Mouse (Mus musculus) heart, embryonic 12.5 days (tissue): ENCODE results near the gene Fmo1. TPM values are rescaled to one million over a fixed set of nuclear protein-coding genes. Genes with fewer than 3 reads are reported as not detected.

Experiments used
- ATAC-seq: fragments of 200-750 bp; cut with Nextera tagmentation; 2 replicates; pipeline ENCODE4 v1.8.0; 2017; ENCODE audit warnings: moderate TSS enrichment, moderate library complexity; ENCODE audit not compliant: insufficient number of reproducible peaks, low FRiP score
- H3K27ac ChIP-seq: fragments of 300-500 bp; sonication (generic); 2 replicates; pipeline ENCODE4 v1.5.1; 2016; ENCODE audit warnings: mild to moderate bottlenecking, moderate library complexity; ENCODE audit not compliant: poor library complexity, severe bottlenecking
- H3K27me3 ChIP-seq: fragments of 300-500 bp; sonication (generic); replicated peaks from 2 replicates; pipeline ENCODE4 v1.6.1; 2016; ENCODE audit warnings: mild to moderate bottlenecking, moderate library complexity
- H3K36me3 ChIP-seq: fragments of 300-500 bp; sonication (generic); 2 replicates; pipeline ENCODE4 v1.6.1; 2016; ENCODE audit warnings: mild to moderate bottlenecking, moderate library complexity
- H3K4me1 ChIP-seq: fragments of 300-500 bp; sonication (generic); replicated peaks from 2 replicates; pipeline ENCODE4 v1.6.1; 2016; ENCODE audit warnings: mild to moderate bottlenecking
- H3K4me2 ChIP-seq: fragments of 300-500 bp; sonication (generic); 2 replicates; pipeline ENCODE4 v1.6.1; 2016; ENCODE audit warnings: mild to moderate bottlenecking, moderate library complexity
- H3K4me3 ChIP-seq: fragments of 300-500 bp; sonication (generic); 2 replicates; pipeline ENCODE4 v1.5.1; 2016; ENCODE audit warnings: mild to moderate bottlenecking
- H3K9ac ChIP-seq: fragments of 300-500 bp; sonication (generic); 2 replicates; pipeline ENCODE4 v1.6.1; 2016; ENCODE audit warnings: mild to moderate bottlenecking, moderate library complexity
- H3K9me3 ChIP-seq: fragments of 300-500 bp; sonication (generic); replicated peaks from 2 replicates; pipeline ENCODE4 v1.6.1; 2016; ENCODE audit warnings: mild to moderate bottlenecking, moderate library complexity
- WGBS: fragments of 180-500 bp; shearing (Covaris S2); methylation state at CpG from one replicate; pipeline ENCODE4 v1.1.7; 2016; 5-methylcytosine and 5-hydroxymethylcytosine counted together
- polyA plus RNA-seq: library from polyadenylated mRNA; unstranded; fragments of >200 nt; fragmentation: Nextera tagmentation; extraction: Ambion mirVana; gene quantifications from 2 replicates; pipeline ENCODE4 v1.2.1, GENCODE M21; 2016

Fmo1 gene
- polyA plus RNA-seq, 1 experiment from 2014 or later = 2.2 TPM

DNA sequence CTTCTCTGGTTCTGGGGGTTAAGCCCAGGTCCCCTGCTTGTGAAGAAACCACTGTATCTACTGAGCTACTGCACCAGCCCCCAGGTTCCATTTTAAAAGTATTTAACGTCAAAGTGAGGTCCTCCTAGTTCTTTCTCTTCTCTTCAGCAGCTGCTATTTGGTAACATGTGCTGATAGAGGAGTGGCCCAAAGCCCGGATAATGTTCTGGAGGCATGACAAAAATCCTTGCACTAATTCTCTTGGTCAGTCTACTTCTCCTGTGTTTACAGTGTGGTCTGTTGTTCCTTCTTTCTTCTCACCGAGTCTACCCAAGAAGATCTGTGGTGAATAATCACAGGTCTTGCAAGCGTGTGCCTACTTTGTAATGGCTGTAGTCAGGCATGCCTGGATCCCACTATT, 16.3 kb upstream of the Fmo1 start:
- H3K9me3 ChIP-seq = no peaks in the 10 kb centered on the region
- no peaks in the 10 kb centered on the region for H3K36me3 ChIP-seq
- H3K27ac ChIP-seq = no peak overlapping the region
- no peaks in the 10 kb centered on the region for H3K4me1 ChIP-seq
- no peak for ATAC-seq
- H3K4me2 ChIP-seq = no peak overlapping the region
- H3K9ac ChIP-seq = no peak overlapping the region
- no peaks in the 10 kb centered on the region for H3K27me3 ChIP-seq
- no peak overlapping the region for H3K4me3 ChIP-seq
- 63% methylated on average over 4 of the region's 4 CpGs for WGBS

DNA sequence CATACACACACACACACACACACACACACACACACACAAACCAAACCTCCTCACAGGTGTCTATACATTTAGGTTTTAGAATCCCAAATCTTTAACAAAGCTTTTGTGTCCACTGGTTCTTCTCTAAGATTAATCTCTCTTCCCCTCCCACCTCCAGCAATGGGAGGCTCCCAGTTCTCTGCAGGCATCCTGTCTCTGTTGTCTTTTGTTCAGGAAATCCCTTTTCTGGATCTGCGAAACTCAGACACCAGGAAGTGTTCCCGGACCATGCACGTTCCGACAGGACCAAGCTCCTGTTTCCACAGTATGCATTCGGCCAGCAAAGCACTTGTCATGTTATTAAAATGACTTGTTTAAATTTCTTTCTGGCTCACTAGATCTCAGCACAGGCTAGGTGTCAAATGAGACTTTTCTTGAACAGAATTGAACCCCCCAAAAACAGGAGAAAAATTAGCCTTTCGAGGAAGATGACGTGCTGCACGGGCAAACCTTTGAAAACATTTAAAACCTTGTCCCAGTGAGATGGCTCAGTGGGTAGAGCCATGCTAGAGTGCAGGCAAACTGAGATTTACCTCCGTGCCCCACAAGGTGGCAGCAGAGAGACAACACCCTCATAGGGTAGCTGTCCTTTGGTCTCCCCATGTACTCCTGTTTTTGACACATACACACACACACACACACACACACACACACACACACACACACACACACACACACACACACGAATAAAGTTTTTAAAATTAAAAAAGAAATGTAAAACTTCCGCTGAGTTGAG, 13.4 kb upstream of the Fmo1 start:
- Histone ChIP-seq H3K4me2 (no peak overlapping the region), H3K27ac (no peak overlapping the region), H3K27me3 (no peaks in the 10 kb centered on the region), H3K36me3 (no peaks in the 10 kb centered on the region), H3K9ac (no peak overlapping the region), H3K4me1 (no peaks in the 10 kb centered on the region), H3K9me3 (no peaks in the 10 kb centered on the region), H3K4me3 (no peak overlapping the region)
- no peak for ATAC-seq
- WGBS = 49% methylated on average over 11 of the region's 11 CpGs

DNA sequence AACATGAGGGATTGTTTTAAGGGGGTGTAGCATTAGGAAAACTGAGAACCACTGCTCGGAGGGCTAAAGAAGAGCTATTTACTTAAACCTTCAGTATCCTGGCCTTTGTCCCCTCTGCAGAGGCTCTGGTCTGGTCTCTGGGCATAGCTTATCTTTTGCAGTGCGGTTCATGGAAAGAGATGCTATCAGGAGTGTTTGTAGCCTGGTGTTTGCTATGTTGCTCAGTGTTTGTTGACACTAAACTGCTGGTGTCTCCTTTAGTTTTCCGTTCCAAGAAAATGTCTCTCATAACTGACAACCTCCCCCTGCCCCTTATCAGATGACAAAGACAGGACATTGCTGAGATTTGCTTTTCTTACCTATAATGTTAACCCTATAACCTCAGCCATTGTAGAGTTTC, 8.7 kb upstream of the Fmo1 start:
- whole genome bisulfite sequencing = 27% methylated on average over 3 of the region's 3 CpGs
- Histone ChIP-seq H3K4me1 (0 out of 2 replicates have a peak, but pooled peaks cover 10% of the 10 kb centered on the region), H3K27me3 (no peaks in the 10 kb centered on the region), H3K4me2 (no peak overlapping the region), H3K9ac (no peak overlapping the region), H3K4me3 (no peak overlapping the region), H3K27ac (no peak overlapping the region), H3K9me3 (no peaks in the 10 kb centered on the region), H3K36me3 (no peaks in the 10 kb centered on the region)
- no peak for ATAC-seq

DNA sequence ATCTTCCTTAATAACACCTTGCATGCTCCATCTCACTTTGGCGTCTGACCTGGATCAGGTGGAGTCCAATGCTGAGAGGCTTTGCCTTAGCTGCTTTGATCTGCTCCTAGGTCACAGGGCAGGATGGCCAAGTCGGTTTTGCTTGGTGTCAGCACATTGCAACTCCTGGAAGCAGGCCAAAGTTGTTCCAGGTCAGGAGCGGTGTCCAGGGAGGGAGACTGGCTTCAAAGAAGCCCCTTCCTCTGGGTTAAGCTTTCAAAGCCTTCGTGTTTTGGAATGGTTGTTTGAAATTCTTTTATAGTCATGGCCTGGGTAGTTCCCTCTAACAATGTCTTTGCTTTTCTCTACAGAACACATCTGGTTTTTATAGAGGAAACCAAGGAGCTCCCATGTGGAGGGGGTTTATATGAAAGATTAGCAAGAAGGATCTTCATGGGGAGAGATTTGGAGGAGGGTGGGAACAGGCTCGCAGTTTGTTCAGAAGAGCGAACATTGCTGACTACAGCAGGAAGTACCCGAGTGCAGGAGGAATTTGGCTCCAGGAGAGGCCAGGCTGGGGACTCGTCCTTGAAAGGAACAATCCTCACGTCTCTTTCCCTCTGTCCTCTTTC, 5.4 kb upstream of the Fmo1 start:
- Histone ChIP-seq H3K36me3 (no peaks in the 10 kb centered on the region), H3K4me3 (no peak overlapping the region), H3K27ac (no peak overlapping the region), H3K9ac (no peak overlapping the region), H3K27me3 (no peaks in the 10 kb centered on the region), H3K9me3 (no peaks in the 10 kb centered on the region), H3K4me1 (0 out of 2 replicates have a peak, but pooled peaks cover 10% of the 10 kb centered on the region), H3K4me2 (no peak overlapping the region)
- 33% methylated on average over 9 of the region's 9 CpGs for WGBS
- no peak for ATAC-seq

DNA sequence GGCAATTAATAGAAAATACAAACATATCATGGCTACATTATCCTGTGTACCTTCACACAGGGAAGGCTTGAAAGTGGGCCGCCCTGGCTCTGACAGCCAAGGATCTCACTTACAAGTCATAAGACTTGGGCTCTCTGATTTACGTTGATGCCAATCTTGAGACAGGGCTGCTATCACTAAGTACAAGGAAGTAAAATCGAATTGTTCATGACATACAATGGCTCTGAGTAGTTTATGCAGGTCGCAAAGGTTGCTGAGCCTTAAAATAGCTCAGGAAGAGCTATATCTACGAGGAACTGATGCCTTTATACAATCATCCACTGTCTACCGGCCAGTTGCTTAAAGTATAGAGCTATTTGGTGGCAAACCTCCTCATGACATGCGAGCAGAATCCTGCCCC, 4.6 kb upstream of the Fmo1 start:
- no peak overlapping the region for H3K27ac ChIP-seq
- H3K27me3 ChIP-seq = no peaks in the 10 kb centered on the region
- H3K4me3 ChIP-seq = no peak overlapping the region
- no peak for ATAC-seq
- H3K9ac ChIP-seq = no peak overlapping the region
- no peaks in the 10 kb centered on the region for H3K9me3 ChIP-seq
- H3K4me2 ChIP-seq = no peak overlapping the region
- 68% methylated on average over 7 of the region's 7 CpGs for WGBS
- H3K36me3 ChIP-seq = no peaks in the 10 kb centered on the region
- 0 out of 2 replicates have a peak, but pooled peaks cover 10% of the 10 kb centered on the region for H3K4me1 ChIP-seq

DNA sequence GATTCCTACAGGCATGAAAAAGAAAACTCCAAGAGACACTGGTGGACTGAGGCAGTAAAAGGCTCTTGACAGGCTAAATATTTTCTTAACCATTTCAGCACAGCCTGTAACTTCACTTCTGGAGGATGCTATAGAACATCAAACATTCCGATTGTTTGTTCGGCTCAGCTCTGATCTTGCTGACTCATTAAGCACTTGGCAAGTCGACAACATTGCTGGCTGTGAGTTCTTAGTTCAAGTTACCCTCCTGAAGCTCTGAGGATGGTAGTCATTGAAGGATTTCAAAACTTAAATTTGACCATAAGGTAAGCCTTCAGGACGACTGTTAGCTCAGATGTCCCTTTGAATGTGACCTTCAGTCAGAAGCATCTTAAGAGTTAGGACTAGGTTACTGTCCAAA, 986 bp upstream of the Fmo1 start:
- Histone ChIP-seq H3K9me3 (no peaks in the 10 kb centered on the region), H3K4me1 (0 out of 2 replicates have a peak, but pooled peaks cover 10% of the 10 kb centered on the region), H3K36me3 (no peaks in the 10 kb centered on the region), H3K4me3 (no peak overlapping the region), H3K27me3 (no peaks in the 10 kb centered on the region), H3K4me2 (no peak overlapping the region), H3K27ac (no peak overlapping the region), H3K9ac (no peak overlapping the region)
- WGBS = 75% methylated on average over 4 of the region's 4 CpGs
- ATAC-seq = no peak

DNA sequence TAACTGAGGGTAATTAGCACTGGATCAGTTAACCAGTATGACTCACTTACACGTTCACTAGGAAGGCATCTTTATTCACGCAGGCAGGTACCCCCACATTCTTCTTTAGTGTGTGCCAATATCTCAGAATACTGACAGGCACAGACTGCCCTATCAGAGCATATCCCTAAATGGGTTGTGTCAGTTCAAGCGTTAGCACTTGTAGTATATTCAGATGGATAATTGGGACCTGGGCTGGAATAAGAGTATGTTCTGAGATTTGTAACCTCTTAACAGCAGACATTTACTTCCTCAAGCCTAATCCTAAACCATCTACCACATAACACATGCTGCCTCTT, 948 bp downstream of the Fmo1 start:
- H3K4me2 ChIP-seq = no peak overlapping the region
- 57% methylated on average over 3 of the region's 3 CpGs for WGBS
- ATAC-seq = no peak
- H3K27ac ChIP-seq = no peak overlapping the region
- no peaks in the 10 kb centered on the region for H3K9me3 ChIP-seq
- no peak overlapping the region for H3K4me3 ChIP-seq
- no peak overlapping the region for H3K9ac ChIP-seq
- H3K27me3 ChIP-seq = no peaks in the 10 kb centered on the region
- H3K36me3 ChIP-seq = no peaks in the 10 kb centered on the region
- no peaks in the 10 kb centered on the region for H3K4me1 ChIP-seq

DNA sequence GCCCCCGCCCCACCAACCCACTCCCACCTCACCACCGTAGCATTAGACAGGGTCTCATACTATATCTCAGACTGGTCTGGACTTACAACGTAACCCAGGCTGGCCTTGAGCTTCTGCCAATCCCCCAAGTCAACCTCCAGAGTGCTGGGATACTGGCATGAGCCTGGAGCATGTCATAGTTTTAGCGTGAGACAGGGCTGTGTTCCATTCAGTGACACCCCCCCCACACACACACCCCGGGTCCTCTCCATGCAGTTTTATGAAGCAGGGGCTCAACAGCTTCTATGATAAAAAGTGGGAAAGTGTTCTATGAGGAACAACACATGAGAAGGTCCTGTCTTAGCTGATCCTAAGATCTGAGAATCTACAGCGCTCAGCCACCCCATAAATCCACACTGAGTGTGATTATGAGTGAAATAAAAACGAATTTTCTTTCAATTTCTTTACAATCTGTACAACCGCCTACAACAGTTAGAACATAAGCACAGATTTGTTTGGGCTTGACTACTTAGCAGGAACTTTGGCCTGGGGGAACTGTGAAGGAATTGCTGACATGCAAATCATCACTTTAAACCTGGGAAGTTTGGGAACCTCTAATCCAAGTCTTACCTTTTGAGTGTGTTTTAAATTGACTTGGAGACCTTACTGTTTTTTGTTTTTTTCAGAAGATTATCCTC, 1.5 kb downstream of the Fmo1 start:
- no peak overlapping the region for H3K4me3 ChIP-seq
- no peak overlapping the region for H3K27ac ChIP-seq
- no peak overlapping the region for H3K9ac ChIP-seq
- no peak for ATAC-seq
- no peak overlapping the region for H3K4me2 ChIP-seq
- H3K27me3 ChIP-seq = no peaks in the 10 kb centered on the region
- H3K36me3 ChIP-seq = no peaks in the 10 kb centered on the region
- H3K9me3 ChIP-seq = no peaks in the 10 kb centered on the region
- 70% methylated on average over 8 of the region's 8 CpGs for WGBS
- H3K4me1 ChIP-seq = no peaks in the 10 kb centered on the region

DNA sequence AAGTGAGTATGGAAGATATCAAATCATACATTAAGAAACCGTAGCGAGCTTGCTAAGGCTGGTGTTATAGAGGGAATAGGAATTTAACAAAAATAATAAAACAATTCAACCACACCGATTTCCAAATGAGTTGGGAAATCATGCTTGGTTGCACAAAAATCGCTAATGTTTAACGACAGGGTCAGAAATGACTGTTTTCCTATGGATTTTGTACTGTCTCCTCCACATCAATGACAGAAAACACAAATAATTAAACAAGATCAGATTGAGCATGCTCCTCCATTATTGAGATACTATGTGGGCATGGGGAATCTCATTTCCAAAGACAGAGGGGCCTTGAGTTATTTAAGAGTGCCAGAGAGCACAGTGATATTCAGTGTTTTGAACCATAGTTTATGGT, 2.1 kb downstream of the Fmo1 start:
- ATAC-seq = no peak
- Histone ChIP-seq H3K9me3 (no peaks in the 10 kb centered on the region), H3K27ac (no peak overlapping the region), H3K4me1 (no peaks in the 10 kb centered on the region), H3K27me3 (no peaks in the 10 kb centered on the region), H3K36me3 (no peaks in the 10 kb centered on the region), H3K9ac (no peak overlapping the region), H3K4me3 (no peak overlapping the region), H3K4me2 (no peak overlapping the region)
- WGBS = 87% methylated on average over 5 of the region's 5 CpGs

DNA sequence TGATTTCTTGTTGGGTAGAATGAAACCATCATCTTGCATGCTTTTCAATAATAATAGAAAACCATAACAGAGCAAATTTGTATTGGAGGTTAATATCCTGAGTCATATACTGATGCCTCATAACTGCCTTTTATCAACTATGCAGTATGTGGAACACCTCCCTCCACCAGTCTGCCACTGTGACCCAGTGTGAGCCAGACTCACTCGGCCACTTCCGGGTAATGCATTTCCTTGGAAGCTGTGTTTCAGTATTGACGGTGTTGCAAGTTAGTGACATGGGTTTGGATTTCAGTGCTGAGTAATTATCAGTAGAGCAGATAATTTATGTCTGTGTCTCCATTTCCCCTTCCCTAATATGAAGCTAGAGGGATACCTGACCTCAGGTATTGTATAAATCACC, 2.8 kb downstream of the Fmo1 start:
- Histone ChIP-seq H3K4me1 (no peaks in the 10 kb centered on the region), H3K27ac (no peak overlapping the region), H3K9me3 (no peaks in the 10 kb centered on the region), H3K36me3 (no peaks in the 10 kb centered on the region), H3K9ac (no peak overlapping the region), H3K4me3 (no peak overlapping the region), H3K4me2 (no peak overlapping the region), H3K27me3 (no peaks in the 10 kb centered on the region)
- 80% methylated on average over 3 of the region's 3 CpGs for WGBS
- ATAC-seq = no peak

DNA sequence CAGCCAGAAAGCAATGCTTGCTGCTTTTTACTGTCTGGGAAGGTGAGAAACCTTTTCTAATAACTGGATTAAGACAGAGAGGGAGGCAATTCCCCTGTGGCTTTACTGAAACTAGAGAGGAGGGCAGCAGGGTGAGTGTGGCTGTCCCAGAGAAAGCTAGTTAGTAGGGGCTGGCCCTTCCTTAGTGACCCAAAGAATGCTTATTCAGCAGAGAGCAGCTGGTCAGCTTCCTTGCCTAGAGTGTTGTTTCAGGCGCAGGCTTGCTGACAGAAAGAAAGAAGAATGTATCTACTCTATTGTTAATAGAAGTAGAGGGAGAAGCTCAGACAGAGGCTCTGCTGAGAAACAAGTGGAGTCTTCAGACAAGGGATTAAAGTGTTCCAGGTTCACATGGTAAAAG, 4.1 kb downstream of the Fmo1 start:
- 39% methylated on average over 1 of the region's 1 CpGs for WGBS
- no peak for ATAC-seq

More for the DNA sequence above, 4.1 kb downstream of the Fmo1 start:
- H3K36me3 ChIP-seq = no peaks in the 10 kb centered on the region
- H3K4me3 ChIP-seq = no peak overlapping the region
- no peak overlapping the region for H3K27ac ChIP-seq
- no peaks in the 10 kb centered on the region for H3K4me1 ChIP-seq
- no peaks in the 10 kb centered on the region for H3K9me3 ChIP-seq
- H3K9ac ChIP-seq = no peak overlapping the region
- no peak overlapping the region for H3K4me2 ChIP-seq
- no peaks in the 10 kb centered on the region for H3K27me3 ChIP-seq
